Mouse (Mus musculus): ENCODE results near the gene Scube3. TPM values are rescaled to one million over a fixed set of nuclear protein-coding genes. Genes with fewer than 3 reads are reported as not detected.
A peak's percentile ranks its signal among the peaks of the same experiment; 100 is the strongest.

Scube3 gene
- polyA plus RNA-seq, 1 experiment from 2014 or later = 6.9 TPM

- 62% methylated on average over 7 of the region's 7 CpGs for WGBS
- peak overlapping the region; percentile 55 for H3K27ac ChIP-seq
- no peaks in the 10 kb centered on the region for H3K9me3 ChIP-seq
- H3K4me2 ChIP-seq = no peak overlapping the region
- no peak overlapping the region for H3K9ac ChIP-seq
- no peak overlapping the region for H3K4me3 ChIP-seq
- peaks cover 33% of the 10 kb centered on the region for H3K4me1 ChIP-seq
- no peak for ATAC-seq (ENCODE audit: insufficient number of reproducible peaks, low FRiP score, low TSS enrichment, low read depth)
- H3K27me3 ChIP-seq = no peaks in the 10 kb centered on the region
- peaks cover 11% of the 10 kb centered on the region for H3K36me3 ChIP-seq
Measured at GRCm38 (mm10) chr17:28184971-28185638, 43.2 kb downstream of the Scube3 start.

GRCm38 (mm10) chr17:28188313-28188712 is 46.4 kb downstream of the Scube3 start:
- no peak overlapping the region for H3K9ac ChIP-seq
- H3K27me3 ChIP-seq = no peaks in the 10 kb centered on the region
- H3K27ac ChIP-seq = no peak overlapping the region
- 86% methylated on average over 5 of the region's 5 CpGs for WGBS
- no peak for ATAC-seq (ENCODE audit: insufficient number of reproducible peaks, low FRiP score, low TSS enrichment, low read depth)
- no peak overlapping the region for H3K4me2 ChIP-seq
- peaks cover 13% of the 10 kb centered on the region; the same call in 1 of the 2 replicates for H3K4me1 ChIP-seq
- H3K4me3 ChIP-seq = no peak overlapping the region
- peaks cover 37% of the 10 kb centered on the region for H3K36me3 ChIP-seq
- H3K9me3 ChIP-seq = no peaks in the 10 kb centered on the region

GRCm38 (mm10) chr17:28192754-28193153 is 50.8 kb downstream of the Scube3 start:
- H3K9ac ChIP-seq = no peak overlapping the region
- no peak for ATAC-seq (ENCODE audit: insufficient number of reproducible peaks, low FRiP score, low TSS enrichment, low read depth)
- peaks cover 70% of the 10 kb centered on the region for H3K36me3 ChIP-seq
- H3K27ac ChIP-seq = no peak overlapping the region
- no peaks in the 10 kb centered on the region for H3K27me3 ChIP-seq
- H3K4me2 ChIP-seq = no peak overlapping the region
- H3K9me3 ChIP-seq = no peaks in the 10 kb centered on the region
- no peak overlapping the region for H3K4me3 ChIP-seq
- 79% methylated on average over 1 of the region's 1 CpGs for WGBS
- H3K4me1 ChIP-seq = no peaks in the 10 kb centered on the region

DNA sequence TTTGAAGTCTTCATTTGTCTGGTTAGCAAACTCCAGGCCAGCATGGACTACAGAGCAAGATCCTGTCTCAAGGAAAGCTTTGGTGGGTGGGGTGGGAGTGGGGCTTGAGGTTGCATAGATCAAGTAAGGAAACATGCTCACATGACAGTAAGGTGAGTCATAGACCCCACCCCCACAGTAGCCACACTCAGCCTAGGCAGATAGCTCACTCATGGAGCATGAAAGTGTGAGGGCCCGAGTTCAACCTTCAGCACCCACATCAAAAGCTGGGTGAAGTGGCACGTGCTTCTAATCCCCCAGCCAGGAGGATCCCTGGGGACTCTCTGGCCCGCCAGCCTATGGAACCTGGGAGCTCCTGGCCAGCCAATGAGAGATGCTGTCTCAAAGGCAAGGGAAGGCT is 51.6 kb downstream of the Scube3 start:
- Histone ChIP-seq H3K27ac (no peak overlapping the region), H3K4me3 (no peak overlapping the region), H3K36me3 (peaks cover 78% of the 10 kb centered on the region), H3K9me3 (no peaks in the 10 kb centered on the region), H3K4me1 (no peaks in the 10 kb centered on the region), H3K27me3 (no peaks in the 10 kb centered on the region), H3K9ac (no peak overlapping the region), H3K4me2 (no peak overlapping the region)
- no peak for ATAC-seq (ENCODE audit: insufficient number of reproducible peaks, low FRiP score, low TSS enrichment, low read depth)
- 83% methylated on average over 3 of the region's 3 CpGs for WGBS

- Histone ChIP-seq H3K36me3 (peaks cover 86% of the 10 kb centered on the region), H3K27me3 (no peaks in the 10 kb centered on the region), H3K4me1 (no peaks in the 10 kb centered on the region), H3K9ac (no peak overlapping the region), H3K27ac (no peak overlapping the region), H3K9me3 (no peaks in the 10 kb centered on the region), H3K4me2 (no peak overlapping the region), H3K4me3 (no peak overlapping the region)
- 96% methylated on average over 10 of the region's 10 CpGs for WGBS
- ATAC-seq (ENCODE audit: insufficient number of reproducible peaks, low FRiP score, low TSS enrichment, low read depth) = no peak
Measured at GRCm38 (mm10) chr17:28195033-28195432, 53.1 kb downstream of the Scube3 start.

DNA sequence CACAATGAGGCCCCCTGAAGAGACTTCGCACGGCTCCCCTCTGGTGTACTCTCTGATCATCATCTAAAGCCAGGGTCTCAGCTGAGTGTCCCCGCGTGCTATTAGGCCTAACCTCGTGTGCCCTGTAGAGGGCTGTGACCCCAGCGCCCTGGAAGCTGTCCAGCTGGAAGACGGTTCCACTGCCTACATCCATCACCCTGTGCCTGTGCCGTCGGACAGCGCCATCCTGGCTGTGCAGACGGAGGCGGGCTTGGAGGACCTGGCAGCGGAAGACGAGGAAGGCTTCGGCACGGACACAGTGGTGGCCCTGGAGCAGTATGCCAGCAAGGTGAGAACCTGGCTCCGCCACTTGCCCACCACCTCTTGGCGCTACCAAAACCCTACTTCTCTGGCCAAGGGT is 55.7 kb downstream of the Scube3 start:
- no peak overlapping the region for H3K27ac ChIP-seq
- H3K4me2 ChIP-seq = no peak overlapping the region
- no peak for ATAC-seq (ENCODE audit: insufficient number of reproducible peaks, low FRiP score, low TSS enrichment, low read depth)
- H3K27me3 ChIP-seq = no peaks in the 10 kb centered on the region
- H3K36me3 ChIP-seq = peaks cover 91% of the 10 kb centered on the region
- 76% methylated on average over 18 of the region's 18 CpGs for WGBS
- no peak overlapping the region for H3K4me3 ChIP-seq
- H3K4me1 ChIP-seq = no peaks in the 10 kb centered on the region
- H3K9me3 ChIP-seq = no peaks in the 10 kb centered on the region
- H3K9ac ChIP-seq = no peak overlapping the region

- Histone ChIP-seq H3K27me3 (no peaks in the 10 kb centered on the region), H3K27ac (no peak overlapping the region), H3K36me3 (peaks cover 83% of the 10 kb centered on the region), H3K9ac (no peak overlapping the region), H3K4me2 (no peak overlapping the region), H3K9me3 (no peaks in the 10 kb centered on the region), H3K4me3 (no peak overlapping the region), H3K4me1 (peaks cover 6% of the 10 kb centered on the region)
- ATAC-seq (ENCODE audit: insufficient number of reproducible peaks, low FRiP score, low TSS enrichment, low read depth) = no peak
- WGBS = 73% methylated on average over 14 of the region's 14 CpGs
Measured at GRCm38 (mm10) chr17:28201982-28202381, 60.0 kb downstream of the Scube3 start.

- 37% methylated on average over 14 of the region's 14 CpGs for WGBS
- Histone ChIP-seq H3K36me3 (peaks cover 64% of the 10 kb centered on the region), H3K4me2 (no peak overlapping the region), H3K4me1 (peaks cover 26% of the 10 kb centered on the region), H3K9me3 (no peaks in the 10 kb centered on the region), H3K27ac (no peak overlapping the region), H3K4me3 (no peak overlapping the region), H3K9ac (no peak overlapping the region), H3K27me3 (no peaks in the 10 kb centered on the region)
- ATAC-seq (ENCODE audit: insufficient number of reproducible peaks, low FRiP score, low TSS enrichment, low read depth) = no peak
Measured at GRCm38 (mm10) chr17:28204052-28204720, 62.2 kb downstream of the Scube3 start.

DNA sequence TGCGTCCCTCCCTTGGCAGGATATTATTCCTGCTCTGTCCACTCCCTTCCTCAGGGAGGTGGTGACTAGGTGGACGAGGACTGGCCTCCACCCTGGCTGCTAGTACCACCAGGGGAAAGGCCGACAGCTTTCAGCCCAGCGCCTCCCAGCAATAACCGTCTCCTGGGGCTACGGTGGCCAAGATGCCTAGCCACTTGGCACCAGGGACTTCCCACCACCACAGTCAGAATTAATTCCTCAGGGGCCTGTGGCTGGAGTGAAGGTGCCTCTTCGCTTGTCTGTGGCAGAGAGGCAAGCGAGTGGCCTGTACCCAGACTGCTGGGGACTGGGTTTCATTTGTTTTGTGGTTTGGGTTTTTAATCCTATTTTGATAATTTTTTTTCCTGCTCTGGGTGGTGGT is 63.5 kb downstream of the Scube3 start:
- WGBS = 89% methylated on average over 8 of the region's 8 CpGs
- no peak for ATAC-seq (ENCODE audit: insufficient number of reproducible peaks, low FRiP score, low TSS enrichment, low read depth)
- Histone ChIP-seq H3K36me3 (peaks cover 51% of the 10 kb centered on the region), H3K27ac (no peak overlapping the region), H3K27me3 (no peaks in the 10 kb centered on the region), H3K9me3 (no peaks in the 10 kb centered on the region), H3K4me1 (peaks cover 33% of the 10 kb centered on the region), H3K4me2 (no peak overlapping the region), H3K9ac (no peak overlapping the region), H3K4me3 (no peak overlapping the region)

GRCm38 (mm10) chr17:28207092-28207491 is 65.2 kb downstream of the Scube3 start:
- H3K4me2 ChIP-seq = peak overlapping the region; percentile 74
- WGBS = 64% methylated on average over 8 of the region's 8 CpGs
- peaks cover 33% of the 10 kb centered on the region for H3K4me1 ChIP-seq
- no peaks in the 10 kb centered on the region for H3K27me3 ChIP-seq
- no peak for ATAC-seq (ENCODE audit: insufficient number of reproducible peaks, low FRiP score, low TSS enrichment, low read depth)
- H3K9me3 ChIP-seq = no peaks in the 10 kb centered on the region
- H3K4me3 ChIP-seq = peak overlapping the region; percentile 49; the same call in 1 of the 2 replicates
- H3K36me3 ChIP-seq = peaks cover 35% of the 10 kb centered on the region
- 0 out of 2 replicates have a peak overlapping the region, but pooled peaks have one; percentile 60 for H3K9ac ChIP-seq
- H3K27ac ChIP-seq = peak overlapping the region; percentile 89

DNA sequence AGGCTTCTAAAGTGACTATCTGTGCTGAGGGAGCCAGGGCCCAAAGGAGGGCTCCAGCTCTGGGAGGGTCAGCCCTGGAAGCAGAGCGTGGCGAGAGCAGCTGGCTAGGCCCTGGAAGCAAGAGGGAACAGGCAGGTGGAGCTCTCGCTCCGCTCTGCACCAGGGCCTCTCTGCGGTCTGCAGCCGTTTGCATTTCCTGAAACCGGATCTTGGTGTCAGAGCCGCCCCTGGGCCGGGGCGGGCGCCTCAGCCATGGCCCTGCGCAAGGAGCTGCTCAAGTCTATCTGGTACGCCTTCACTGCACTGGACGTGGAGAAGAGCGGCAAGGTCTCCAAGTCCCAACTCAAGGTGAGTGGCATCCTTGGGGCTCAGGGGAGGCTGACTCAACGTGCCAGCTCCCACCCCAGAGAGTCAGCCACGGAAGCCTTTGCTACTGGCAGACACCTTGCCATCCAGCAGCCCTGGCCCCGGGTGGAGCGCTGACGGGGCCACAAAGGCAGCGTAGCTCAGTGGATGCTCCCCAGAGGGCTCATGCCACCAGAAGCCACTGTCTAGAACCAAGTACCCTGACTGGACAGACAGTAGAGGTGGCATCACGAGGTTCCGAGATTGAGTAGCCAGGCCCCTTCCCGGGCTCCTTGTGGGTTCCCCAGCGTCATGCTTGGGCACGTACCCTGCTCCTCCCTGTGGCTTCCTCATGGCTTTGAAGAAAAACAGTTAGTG is 65.8 kb downstream of the Scube3 start, which contains the start of gene Def6:
Gene Def6, plus strand, starts transcription at position 188 of the 723 bp plus-strand sequence.
- peak within 1 kb of the TSS; percentile 60 for H3K9ac ChIP-seq
- WGBS = 10% methylated on average over 26 of the region's 26 CpGs
- H3K36me3 ChIP-seq = peaks cover 28% of the 10 kb centered on the region
- peaks cover 33% of the 10 kb centered on the region for H3K4me1 ChIP-seq
- peak within 1 kb of the TSS; percentile 49 for H3K4me3 ChIP-seq
- H3K27me3 ChIP-seq = no peaks in the 10 kb centered on the region
- no peaks in the 10 kb centered on the region for H3K9me3 ChIP-seq
- ATAC-seq (ENCODE audit: insufficient number of reproducible peaks, low FRiP score, low TSS enrichment, low read depth) = peak; percentile 87
- H3K27ac ChIP-seq = peak within 1 kb of the TSS; percentile 89
- H3K4me2 ChIP-seq = peak within 1 kb of the TSS; percentile 74

- Histone ChIP-seq H3K27ac (peak overlapping the region; percentile 89), H3K27me3 (no peaks in the 10 kb centered on the region), H3K4me2 (peak overlapping the region; percentile 74), H3K4me3 (peak overlapping the region; percentile 49), H3K9me3 (no peaks in the 10 kb centered on the region), H3K9ac (peak overlapping the region; percentile 60), H3K36me3 (peaks cover 23% of the 10 kb centered on the region), H3K4me1 (peaks cover 33% of the 10 kb centered on the region)
- WGBS = 63% methylated on average over 8 of the region's 8 CpGs
- no peak for ATAC-seq (ENCODE audit: insufficient number of reproducible peaks, low FRiP score, low TSS enrichment, low read depth)
Measured at GRCm38 (mm10) chr17:28208314-28208612, 66.3 kb downstream of the Scube3 start.
